Mouse (Mus musculus) embryonic facial prominence, embryonic 13.5 days (tissue): Measurements from ENCODE around the gene Arl1. TPM values are rescaled to one million over a fixed set of nuclear protein-coding genes. Genes with fewer than 3 reads are reported as not detected.
A peak's percentile ranks its signal among the peaks of the same experiment; 100 is the strongest.
"Not testable (repeated sequence)": the region's sequence is repeated elsewhere in the genome, so short reads cannot be mapped to it uniquely, and the experiment has no call there.

Experiments used
- ATAC-seq: fragments of 200-750 bp; cut with Nextera tagmentation; 2 replicates; pipeline ENCODE4 v1.8.0; 2017; ENCODE audit warnings: low read depth; ENCODE audit not compliant: insufficient number of reproducible peaks, insufficient read depth, low FRiP score, low TSS enrichment
- H3K27ac ChIP-seq: fragments of 300-500 bp; sonication (generic); 2 replicates; pipeline ENCODE4 v1.5.1; 2015; ENCODE audit warnings: moderate library complexity, mild to moderate bottlenecking, inconsistent platforms
- H3K27me3 ChIP-seq: fragments of 300-500 bp; sonication (generic); 2 replicates; pipeline ENCODE4 v1.6.1; 2015; ENCODE audit warnings: mild to moderate bottlenecking, inconsistent platforms
- H3K36me3 ChIP-seq: fragments of 300-500 bp; sonication (generic); 2 replicates; pipeline ENCODE4 v1.6.1; 2015; ENCODE audit warnings: mild to moderate bottlenecking, inconsistent platforms
- H3K4me1 ChIP-seq: fragments of 300-500 bp; sonication (generic); 2 replicates; pipeline ENCODE4 v1.6.1; 2015; ENCODE audit warnings: inconsistent platforms
- H3K4me2 ChIP-seq: fragments of 300-500 bp; sonication (generic); 2 replicates; pipeline ENCODE4 v1.6.1; 2015; ENCODE audit warnings: moderate library complexity, mild to moderate bottlenecking, inconsistent platforms
- H3K4me3 ChIP-seq: fragments of 300-500 bp; sonication (generic); 2 replicates; pipeline ENCODE4 v1.5.1; 2015; ENCODE audit warnings: mild to moderate bottlenecking, inconsistent platforms
- H3K9ac ChIP-seq: fragments of 300-500 bp; sonication (generic); 2 replicates; pipeline ENCODE4 v1.6.1; 2015; ENCODE audit warnings: mild to moderate bottlenecking, inconsistent platforms
- H3K9me3 ChIP-seq: fragments of 300-500 bp; sonication (generic); 2 replicates; pipeline ENCODE4 v1.6.1; 2016; ENCODE audit warnings: inconsistent platforms
- WGBS: fragments of 180-500 bp; shearing (Covaris S2); methylation state at CpG from one replicate; pipeline ENCODE4 v1.1.7; 2015; ENCODE audit warnings: mixed read lengths; 5-methylcytosine and 5-hydroxymethylcytosine counted together
- polyA plus RNA-seq: library from polyadenylated mRNA; unstranded; fragments of >200 nt; fragmentation: Nextera tagmentation; extraction: Ambion mirVana; gene quantifications from 2 replicates; pipeline ENCODE4 v1.2.1, GENCODE M21; 2015

Arl1 gene
- polyA plus RNA-seq, 1 experiment from 2014 or later = 206 TPM

- Histone ChIP-seq H3K4me3 (no peak overlapping the region), H3K27ac (no peak overlapping the region), H3K4me1 (peaks cover 3% of the 10 kb centered on the region; the same call in 1 of the 2 replicates), H3K9ac (no peak overlapping the region), H3K4me2 (no peak overlapping the region), H3K9me3 (no peaks in the 10 kb centered on the region), H3K27me3 (no peaks in the 10 kb centered on the region), H3K36me3 (no peaks in the 10 kb centered on the region)
- no peak for ATAC-seq
- 52% methylated on average over 2 of the region's 2 CpGs for WGBS
Observed at GRCm38 (mm10) chr10:88725343-88725742, 5.3 kb upstream of the Arl1 start.

GRCm38 (mm10) chr10:88727128-88727527 is 3.5 kb upstream of the Arl1 start:
- H3K4me2 ChIP-seq = no peak overlapping the region
- 35% methylated on average over 1 of the region's 1 CpGs for WGBS

GRCm38 (mm10) chr10:88728166-88728565 is 2.5 kb upstream of the Arl1 start:
- Histone ChIP-seq H3K36me3 (no peaks in the 10 kb centered on the region), H3K4me1 (peaks cover 14% of the 10 kb centered on the region), H3K4me3 (no peak overlapping the region), H3K27ac (no peak overlapping the region), H3K9me3 (no peaks in the 10 kb centered on the region), H3K9ac (no peak overlapping the region), H3K27me3 (no peaks in the 10 kb centered on the region), H3K4me2 (no peak overlapping the region)
- WGBS = 67% methylated on average over 8 of the region's 8 CpGs
- no peak for ATAC-seq

More at GRCm38 (mm10) chr10:88727128-88727527, 3.5 kb upstream of the Arl1 start:
- no peak overlapping the region for H3K4me3 ChIP-seq
- H3K27ac ChIP-seq = no peak overlapping the region
- H3K9ac ChIP-seq = no peak overlapping the region
- no peak for ATAC-seq
- H3K9me3 ChIP-seq = no peaks in the 10 kb centered on the region
- H3K36me3 ChIP-seq = no peaks in the 10 kb centered on the region
- peaks cover 7% of the 10 kb centered on the region for H3K4me1 ChIP-seq
- no peaks in the 10 kb centered on the region for H3K27me3 ChIP-seq

GRCm38 (mm10) chr10:88731496-88732308 is 1.0 kb downstream of the Arl1 start:
- H3K4me1 ChIP-seq = peaks cover 14% of the 10 kb centered on the region
- no peaks in the 10 kb centered on the region for H3K27me3 ChIP-seq
- H3K27ac ChIP-seq = peak overlapping the region; percentile 84
- no peaks in the 10 kb centered on the region for H3K9me3 ChIP-seq
- ATAC-seq = 0 out of 2 replicates have a peak, but pooled peaks have one; percentile 12
- 2% methylated on average over 61 of the region's 61 CpGs for WGBS
- H3K36me3 ChIP-seq = peaks cover 9% of the 10 kb centered on the region
- peak overlapping the region; percentile 97 for H3K4me3 ChIP-seq
- peak overlapping the region; percentile 85 for H3K4me2 ChIP-seq
- peak overlapping the region; percentile 95 for H3K9ac ChIP-seq

- H3K4me1 ChIP-seq = peaks cover 14% of the 10 kb centered on the region
- H3K36me3 ChIP-seq = peaks cover 14% of the 10 kb centered on the region
- no peaks in the 10 kb centered on the region for H3K27me3 ChIP-seq
- no peak overlapping the region for H3K27ac ChIP-seq
- WGBS = 8% methylated on average over 6 of the region's 6 CpGs
- no peak for ATAC-seq
- H3K9me3 ChIP-seq = no peaks in the 10 kb centered on the region
- peak overlapping the region; percentile 97 for H3K4me3 ChIP-seq
- peak overlapping the region; percentile 85 for H3K4me2 ChIP-seq
- H3K9ac ChIP-seq = peak overlapping the region; percentile 95
Observed at GRCm38 (mm10) chr10:88732309-88732622, 1.6 kb downstream of the Arl1 start.

- H3K36me3 ChIP-seq = peaks cover 61% of the 10 kb centered on the region
Observed at GRCm38 (mm10) chr10:88739074-88739473, 8.4 kb downstream of the Arl1 start.

GRCm38 (mm10) chr10:88739818-88740217 is 9.2 kb downstream of the Arl1 start:
- H3K9me3 ChIP-seq = no peaks in the 10 kb centered on the region
- H3K36me3 ChIP-seq = peaks cover 68% of the 10 kb centered on the region
- H3K27ac ChIP-seq = no peak overlapping the region
- ATAC-seq = no peak
- H3K27me3 ChIP-seq = no peaks in the 10 kb centered on the region
- no peak overlapping the region for H3K4me3 ChIP-seq
- H3K4me2 ChIP-seq = no peak overlapping the region
- no peak overlapping the region for H3K9ac ChIP-seq
- 97% methylated on average over 1 of the region's 1 CpGs for WGBS
- no peaks in the 10 kb centered on the region for H3K4me1 ChIP-seq

More at GRCm38 (mm10) chr10:88739074-88739473, 8.4 kb downstream of the Arl1 start:
- H3K4me3 ChIP-seq, ATAC-seq, H3K9ac ChIP-seq, H3K4me2 ChIP-seq, H3K27ac ChIP-seq, H3K27me3 ChIP-seq, H3K4me1 ChIP-seq, H3K9me3 ChIP-seq: not testable (repeated sequence)
- 95% methylated on average over 8 of the region's 8 CpGs for WGBS

- Histone ChIP-seq H3K36me3 (peaks cover 76% of the 10 kb centered on the region), H3K9ac (no peak overlapping the region), H3K27ac (no peak overlapping the region), H3K4me1 (no peaks in the 10 kb centered on the region), H3K27me3 (no peaks in the 10 kb centered on the region), H3K4me2 (no peak overlapping the region), H3K9me3 (no peaks in the 10 kb centered on the region), H3K4me3 (no peak overlapping the region)
- ATAC-seq = no peak
- 93% methylated on average over 5 of the region's 5 CpGs for WGBS
Observed at GRCm38 (mm10) chr10:88740781-88741180, 10.1 kb downstream of the Arl1 start.

- Histone ChIP-seq H3K36me3 (peaks cover 75% of the 10 kb centered on the region), H3K9me3 (no peaks in the 10 kb centered on the region), H3K4me1 (no peaks in the 10 kb centered on the region), H3K27ac (no peak overlapping the region), H3K4me3 (no peak overlapping the region), H3K4me2 (no peak overlapping the region), H3K9ac (no peak overlapping the region), H3K27me3 (no peaks in the 10 kb centered on the region)
- 90% methylated on average over 2 of the region's 2 CpGs for WGBS
- no peak for ATAC-seq
Observed at GRCm38 (mm10) chr10:88741426-88741825, 10.8 kb downstream of the Arl1 start.

- Histone ChIP-seq H3K27ac (no peak overlapping the region), H3K36me3 (peaks cover 90% of the 10 kb centered on the region), H3K4me3 (no peak overlapping the region), H3K4me2 (no peak overlapping the region), H3K27me3 (no peaks in the 10 kb centered on the region), H3K9me3 (no peaks in the 10 kb centered on the region), H3K4me1 (no peaks in the 10 kb centered on the region), H3K9ac (no peak overlapping the region)
- WGBS = 94% methylated on average over 13 of the region's 13 CpGs
- ATAC-seq = no peak
Observed at GRCm38 (mm10) chr10:88761524-88762212, 31.0 kb downstream of the Arl1 start.

- Histone ChIP-seq H3K9me3 (no peaks in the 10 kb centered on the region), H3K4me3 (no peak overlapping the region), H3K4me2 (no peak overlapping the region), H3K9ac (no peak overlapping the region), H3K27me3 (no peaks in the 10 kb centered on the region), H3K4me1 (no peaks in the 10 kb centered on the region), H3K36me3 (peaks cover 94% of the 10 kb centered on the region), H3K27ac (no peak overlapping the region)
- ATAC-seq = no peak
- WGBS = 86% methylated on average over 15 of the region's 15 CpGs
Observed at GRCm38 (mm10) chr10:88765431-88766142, 34.9 kb downstream of the Arl1 start.
